8 mouse cellular contexts compared by ENCODE assay signal in genomic region chr16:30252003-30252418, GRCm38 (mm10). TPM values are rescaled to one million over a fixed set of nuclear protein-coding genes. Genes with fewer than 3 reads are reported as not detected.
A peak's percentile ranks its signal among the peaks of the same experiment; 100 is the strongest.
DNase-seq lines count a peak whose midpoint lies in the region; ATAC-seq lines count a peak whose summit lies in the region.

No protein-coding gene starts in this region.

- no peaks in the 10 kb centered on the region for H3K9me3 ChIP-seq in hindbrain, embryonic 16.5 days (ENCODE audit: control insufficient read depth, low read length)

- no peak overlapping the region for H3K9ac ChIP-seq in hindbrain, embryonic 16.5 days (ENCODE audit: low read depth, low read length)

- H3K27me3 ChIP-seq in hindbrain, embryonic 16.5 days (replicated peaks; ENCODE audit: control insufficient read depth, insufficient read depth, low read length): peaks cover 10% of the 10 kb centered on the region

- H3K4me2 ChIP-seq in hindbrain, embryonic 16.5 days (ENCODE audit: low read length): peak overlapping the region; percentile 52

- 1% methylated on average over 21 of the region's 21 CpGs for WGBS in hindbrain, embryonic 16.5 days

- H3K4me1 ChIP-seq in hindbrain, embryonic 16.5 days (ENCODE audit: control insufficient read depth, insufficient read depth, low read depth, low read length): peaks cover 4% of the 10 kb centered on the region; the same call in 1 of the 2 replicates

- H3K27ac ChIP-seq in hindbrain, embryonic 16.5 days (ENCODE audit: low read depth, low read length): no peak overlapping the region

- ATAC-seq in hindbrain, embryonic 16.5 days: peak; percentile 89

- peak; percentile 85 for DNase-seq in T-cell, adult 2 months (ENCODE audit: low spot score)
- peak; percentile 30 to 31 for DNase-seq in cerebellum, postnatal 36 days
- peak; percentile 82 for DNase-seq in gastrocnemius, adult 18-20 months (ENCODE audit: low spot score)
- peak; percentile 78 to 83 for DNase-seq in left cerebral cortex, adult 18-20 months (ENCODE audit: low spot score in 2 of 2)
- DNase-seq in lung, postnatal 4 days: peak; percentile 79 to 91
- peak; percentile 52 for DNase-seq in retina, postnatal 7 days (ENCODE audit: low read depth, low spot score)
- peak; percentile 59 for DNase-seq in urinary bladder, adult 2 months (ENCODE audit: low spot score)

- H3K4me3 ChIP-seq in hindbrain, embryonic 16.5 days (ENCODE audit: low read length): peak overlapping the region; percentile 25

- H3K36me3 ChIP-seq in hindbrain, embryonic 16.5 days (ENCODE audit: control insufficient read depth, insufficient read depth, low read length): no peaks in the 10 kb centered on the region

RNA-seq across cellular contexts. Expression of gene Cpn2, which starts 15.3 kb away (rescaled TPM):
- total RNA-seq in gastrocnemius, adult 18-20 months (2021): under 1 TPM in 1 of 2 experiments, not detected in 1; 0.05 TPM
- not detected in 2 replicates for polyA plus RNA-seq in hindbrain, embryonic 16.5 days (2015; fragmentation: Nextera tagmentation; extraction: Ambion mirVana)
- total RNA-seq in left cerebral cortex, adult 18-20 months (2021): not detected
- not detected in 2 replicates for polyA plus RNA-seq in urinary bladder, adult 2 months (2012; rRNA removed)

RNA-seq across cellular contexts. Expression of gene Lrrc15, which starts 31.0 kb away (rescaled TPM):
- total RNA-seq in gastrocnemius, adult 18-20 months (2021): under 1 TPM; 0.14 to 0.47 TPM
- 0.32 and 0.40 TPM in 2 replicates for polyA plus RNA-seq in hindbrain, embryonic 16.5 days (2015; fragmentation: Nextera tagmentation; extraction: Ambion mirVana)
- not detected for total RNA-seq in left cerebral cortex, adult 18-20 months (2021)
- polyA plus RNA-seq in urinary bladder, adult 2 months (2012; rRNA removed): 0.13 and 0.15 TPM in 2 replicates

RNA-seq across cellular contexts. Expression of gene Gp5, which starts 58.6 kb away (rescaled TPM):
- not detected for total RNA-seq in gastrocnemius, adult 18-20 months (2021)
- polyA plus RNA-seq in hindbrain, embryonic 16.5 days (2015; fragmentation: Nextera tagmentation; extraction: Ambion mirVana): 0.55 and 0.95 TPM in 2 replicates
- 1 to 10 TPM in 1 of 2 experiments, under 1 TPM in 1; 0.91 to 1.3 TPM for total RNA-seq in left cerebral cortex, adult 18-20 months (2021)
- polyA plus RNA-seq in urinary bladder, adult 2 months (2012; rRNA removed): 0.13 and 0.15 TPM in 2 replicates

Comparison
In these comparisons a context has a peak if more than half of its experiments do, and no peak if none do; other contexts are left out.
1. DNase-seq: peak in every context shown above with its lines; median percentile 85 in T-cell, adult 2 months; 85 in lung, postnatal 4 days; 82 in gastrocnemius, adult 18-20 months; 80 in left cerebral cortex, adult 18-20 months; 59 in urinary bladder, adult 2 months; 52 in retina, postnatal 7 days; 30 in cerebellum, postnatal 36 days.